Mouse (Mus musculus) lung, postnatal 0 days (tissue): ENCODE results near the gene Adgrg6.
A peak's percentile ranks its signal among the peaks of the same experiment; 100 is the strongest.

Experiments used
- CTCF ChIP-seq: IDR thresholded peaks from 2 replicates; pipeline ENCODE4 v1.5.1; 2016; ENCODE audit warnings: antibody characterized with exemption, mild to moderate bottlenecking
- EP300 ChIP-seq: IDR thresholded peaks from 2 replicates; pipeline ENCODE4 v1.6.1; 2016; ENCODE audit warnings: antibody characterized with exemption, mild to moderate bottlenecking, control low read depth

GRCm38 (mm10) chr10:14404070-14404469 lies 141.4 kb downstream of the Adgrg6 start:
- TF ChIP-seq EP300 (no peak), CTCF (peak; percentile 54)
